Mouse (Mus musculus): ENCODE measurements around the gene Zswim4. TPM values are rescaled to one million over a fixed set of nuclear protein-coding genes. Genes with fewer than 3 reads are reported as not detected.

Zswim4 gene
- total RNA-seq, 2 experiments from 2014 or later = 9.1 to 10.1 TPM

GRCm38 (mm10) chr8:84202938-84203917 is 33.6 kb downstream of the Zswim4 start:
- peak; percentile 89 to 91 for DNase-seq

GRCm38 (mm10) chr8:84202466-84202865 is 34.4 kb downstream of the Zswim4 start:
- intact Hi-C loops (cut with DNase I) = loop anchor here (5.0 kb wide), 1 partner anchor 460 kb away; the partner anchor contains the start of gene Ier2
- peak; percentile 56 to 66 for DNase-seq

More at GRCm38 (mm10) chr8:84202938-84203917, 33.6 kb downstream of the Zswim4 start:
- intact Hi-C loops (cut with DNase I) = loop anchor here (5.0 kb wide), 1 partner anchor 459 kb away; the partner anchor contains the start of gene Ier2

- intact Hi-C loops (cut with DNase I) = loop anchor here (5.0 kb wide), 1 partner anchor 461 kb away; the partner anchor contains the start of gene Ier2
Measured at GRCm38 (mm10) chr8:84201545-84202245, 35.2 kb downstream of the Zswim4 start.

GRCm38 (mm10) chr8:84200652-84201544 is 36.0 kb downstream of the Zswim4 start:
- DNase-seq = peak; percentile 90 to 93
- intact Hi-C loops (cut with DNase I) = loop anchor here (5.0 kb wide), 1 partner anchor 461 kb away; the partner anchor contains the start of gene Ier2

More at GRCm38 (mm10) chr8:84201545-84202245, 35.2 kb downstream of the Zswim4 start:
- DNase-seq = peak; percentile 82 to 87

- DNase-seq = peak in 1 of 2 experiments; percentile 37
- intact Hi-C loops (cut with DNase I) = loop anchor here (5.0 kb wide), 1 partner anchor 462 kb away; the partner anchor contains the start of gene Ier2
Measured at GRCm38 (mm10) chr8:84200126-84200555, 36.7 kb downstream of the Zswim4 start.

GRCm38 (mm10) chr8:84199348-84200125 is 37.3 kb downstream of the Zswim4 start:
- no peak for DNase-seq
- intact Hi-C loops (cut with DNase I) = loop anchor here (5.0 kb wide), 1 partner anchor 463 kb away; the partner anchor contains the start of gene Ier2

GRCm38 (mm10) chr8:84198871-84199270 is 38.0 kb downstream of the Zswim4 start:
- DNase-seq = no peak
- intact Hi-C loops (cut with DNase I) = no loop called here

GRCm38 (mm10) chr8:84197922-84198774 is 38.7 kb downstream of the Zswim4 start:
- intact Hi-C loops (cut with DNase I) = no loop called here
- peak; percentile 93 for DNase-seq

- intact Hi-C loops (cut with DNase I) = no loop called here
- DNase-seq = peak; percentile 91 to 92
Measured at GRCm38 (mm10) chr8:84197141-84197921, 39.5 kb downstream of the Zswim4 start.

GRCm38 (mm10) chr8:84194224-84194743 is 42.6 kb downstream of the Zswim4 start:
- intact Hi-C loops (cut with DNase I) = no loop called here

GRCm38 (mm10) chr8:84193566-84193965 is 43.3 kb downstream of the Zswim4 start:
- intact Hi-C loops (cut with DNase I) = no loop called here

More at GRCm38 (mm10) chr8:84194224-84194743, 42.6 kb downstream of the Zswim4 start:
- DNase-seq = no peak

GRCm38 (mm10) chr8:84193161-84193560 is 43.7 kb downstream of the Zswim4 start:
- intact Hi-C loops (cut with DNase I) = no loop called here
- no peak for DNase-seq

More at GRCm38 (mm10) chr8:84193566-84193965, 43.3 kb downstream of the Zswim4 start:
- no peak for DNase-seq

GRCm38 (mm10) chr8:84192555-84192954 is 44.3 kb downstream of the Zswim4 start:
- intact Hi-C loops (cut with DNase I) = no loop called here
- DNase-seq = peak; percentile 91

GRCm38 (mm10) chr8:84192023-84192422 is 44.8 kb downstream of the Zswim4 start:
- intact Hi-C loops (cut with DNase I) = no loop called here
- peak; percentile 78 to 80 for DNase-seq

GRCm38 (mm10) chr8:84190191-84190867 is 46.5 kb downstream of the Zswim4 start:
- intact Hi-C loops (cut with DNase I) = no loop called here
- DNase-seq = no peak

- peak; percentile 64 to 70 for DNase-seq
- intact Hi-C loops (cut with DNase I) = no loop called here
Measured at GRCm38 (mm10) chr8:84189603-84190002, 47.3 kb downstream of the Zswim4 start.
